Mouse (Mus musculus) erythroblast, adult 5-6 weeks (primary cell): ENCODE measurements around the gene Zswim7. TPM values are rescaled to one million over a fixed set of nuclear protein-coding genes. Genes with fewer than 3 reads are reported as not detected.
"Not testable (repeated sequence)": the region's sequence is repeated elsewhere in the genome, so short reads cannot be mapped to it uniquely, and the experiment has no call there.

Source experiments
- ATAC-seq: replicated peaks from 2 replicates; pipeline ENCODE4 v1.8.0; 2016; ENCODE audit warnings: moderate number of reproducible peaks, mild to moderate bottlenecking, moderate TSS enrichment, inconsistent platforms; ENCODE audit not compliant: poor library complexity, low FRiP score, severe bottlenecking
- total RNA-seq, 2 experiments: library from RNA; stranded (forward) in 1 of 2; stranded (reverse) in 1 of 2; fragments of 150-400 nt in 1 of 2; fragments of 200-764, 138-1000 nt in 1 of 2; gene quantifications; 2 replicates each; pipeline versions ENCODE4 v1.2.3 to v1.2.4; 2015 to 2017; ENCODE audit warnings: low replicate concordance in 2 of 2

Zswim7 gene
- 0.96 and 2.5 TPM in 2 replicates for total RNA-seq (2015; ENCODE audit: low replicate concordance)
- not detected in 2 replicates for total RNA-seq (2017; ENCODE audit: low replicate concordance)

- peak; percentile 83 for ATAC-seq
Observed at GRCm38 (mm10) chr11:62280675-62281600, at the start of gene Zswim7, which contains the start of gene Ttc19. Gene Zswim7, minus strand, starts transcription at chr11:62281375. Gene Ttc19, plus strand, starts transcription at chr11:62281473.

- ATAC-seq: no peak
Observed at GRCm38 (mm10) chr11:62323659-62324058, 42.5 kb upstream of the Zswim7 start.

- no peak for ATAC-seq
Observed at GRCm38 (mm10) chr11:62320097-62320496, 38.9 kb upstream of the Zswim7 start.

- no peak for ATAC-seq
Observed at GRCm38 (mm10) chr11:62317746-62318145, 36.6 kb upstream of the Zswim7 start.

- no peak for ATAC-seq
Observed at GRCm38 (mm10) chr11:62314984-62315383, 33.8 kb upstream of the Zswim7 start.

- ATAC-seq: no peak
Observed at GRCm38 (mm10) chr11:62309296-62309695, 28.1 kb upstream of the Zswim7 start.

GRCm38 (mm10) chr11:62305866-62306265 lies 24.7 kb upstream of the Zswim7 start:
- ATAC-seq: no peak

GRCm38 (mm10) chr11:62298883-62299282 lies 17.7 kb upstream of the Zswim7 start:
- no peak for ATAC-seq

- no peak for ATAC-seq
Observed at GRCm38 (mm10) chr11:62294121-62294520, 12.9 kb upstream of the Zswim7 start.

GRCm38 (mm10) chr11:62287700-62288099 lies 6.5 kb upstream of the Zswim7 start:
- ATAC-seq: no peak

- no peak for ATAC-seq
Observed at GRCm38 (mm10) chr11:62285020-62285419, 3.8 kb upstream of the Zswim7 start.

GRCm38 (mm10) chr11:62284020-62284419 lies 2.8 kb upstream of the Zswim7 start:
- not testable (repeated sequence) for ATAC-seq

GRCm38 (mm10) chr11:62281601-62281997 lies 424 bp upstream of the Zswim7 start:
- peak; percentile 50 for ATAC-seq

GRCm38 (mm10) chr11:62278027-62278426 lies 3.1 kb downstream of the Zswim7 start:
- peak; percentile 67 for ATAC-seq

- no peak for ATAC-seq
Observed at GRCm38 (mm10) chr11:62277086-62277485, 4.1 kb downstream of the Zswim7 start.

- no peak for ATAC-seq
Observed at GRCm38 (mm10) chr11:62270851-62271250, 10.3 kb downstream of the Zswim7 start.

- no peak for ATAC-seq
Observed at GRCm38 (mm10) chr11:62269097-62269496, 12.1 kb downstream of the Zswim7 start.

- ATAC-seq: no peak
Observed at GRCm38 (mm10) chr11:62268381-62268780, 12.8 kb downstream of the Zswim7 start.

GRCm38 (mm10) chr11:62266466-62267214 lies 14.5 kb downstream of the Zswim7 start:
- no peak for ATAC-seq

GRCm38 (mm10) chr11:62265642-62266041 lies 15.5 kb downstream of the Zswim7 start:
- no peak for ATAC-seq

- no peak for ATAC-seq
Observed at GRCm38 (mm10) chr11:62264018-62264417, 17.2 kb downstream of the Zswim7 start.
